Mouse (Mus musculus): ENCODE data around the gene Nudt2.
A peak's percentile ranks its signal among the peaks of the same experiment; 100 is the strongest.

Nudt2 gene

DNA sequence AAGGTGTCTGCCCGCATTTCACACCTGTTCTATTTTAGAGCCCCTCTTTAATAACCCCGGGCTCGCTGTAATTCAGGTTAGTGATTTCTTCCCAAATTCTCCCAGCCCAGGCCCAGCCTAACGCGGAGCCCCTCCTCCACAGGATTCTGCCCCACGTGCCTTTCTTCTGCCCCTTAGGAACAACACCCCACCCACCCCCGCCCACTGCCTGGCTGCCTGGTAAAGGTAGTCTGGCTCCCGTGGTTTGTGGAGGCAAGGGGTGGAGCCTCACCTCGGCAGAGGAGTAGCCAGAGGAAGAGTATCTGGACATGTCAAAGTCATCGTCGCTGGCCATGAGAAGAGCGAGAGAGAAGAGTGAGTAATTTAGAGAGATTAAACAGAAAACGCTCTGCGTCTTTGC, 55.7 kb downstream of the Nudt2 start:
- DNase-seq (ENCODE audit: low spot score in 2 of 2), result no peak

DNA sequence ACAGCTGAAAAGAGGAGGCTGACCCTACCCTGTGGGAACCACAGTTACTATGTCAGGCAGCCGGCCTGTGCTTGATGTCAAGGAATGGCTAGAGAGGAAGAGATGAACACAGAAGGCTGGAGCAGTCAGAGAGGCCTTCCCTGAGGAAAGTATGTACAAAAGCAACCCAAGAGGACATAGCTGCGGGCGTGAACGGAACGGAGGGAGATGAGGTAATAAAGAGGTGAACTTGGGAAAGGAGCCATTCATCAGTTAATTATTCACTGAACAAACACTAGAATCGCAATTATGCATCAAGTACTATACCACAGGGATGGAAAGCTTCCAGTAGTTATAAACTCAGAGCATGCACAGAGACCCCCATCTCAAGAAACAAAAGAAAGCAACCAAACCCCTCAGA, 57.2 kb downstream of the Nudt2 start:
- DNase-seq (ENCODE audit: low spot score in 2 of 2), result no peak

DNA sequence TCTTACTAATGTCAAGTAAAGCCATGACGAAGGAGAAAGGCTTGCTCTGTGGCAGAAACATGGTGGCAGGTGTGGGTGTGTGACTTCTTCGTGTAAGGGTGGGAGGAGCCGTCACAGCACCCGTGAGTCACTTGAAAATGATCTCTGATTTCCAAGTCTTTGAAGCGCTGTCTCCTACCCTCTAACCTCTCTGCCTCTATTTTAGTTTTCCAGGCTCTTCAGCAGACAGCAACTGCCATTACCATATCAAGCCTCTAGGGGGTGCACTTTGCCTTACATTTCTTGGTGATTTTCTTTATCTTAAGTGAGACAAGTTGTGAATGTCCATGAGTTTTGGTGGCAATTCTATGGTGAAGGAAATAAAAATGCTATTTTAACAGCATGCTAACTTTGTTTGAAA, 57.8 kb downstream of the Nudt2 start:
- peak in 1 of 2 experiments; percentile 47 for DNase-seq (ENCODE audit: low spot score in 2 of 2)

DNA sequence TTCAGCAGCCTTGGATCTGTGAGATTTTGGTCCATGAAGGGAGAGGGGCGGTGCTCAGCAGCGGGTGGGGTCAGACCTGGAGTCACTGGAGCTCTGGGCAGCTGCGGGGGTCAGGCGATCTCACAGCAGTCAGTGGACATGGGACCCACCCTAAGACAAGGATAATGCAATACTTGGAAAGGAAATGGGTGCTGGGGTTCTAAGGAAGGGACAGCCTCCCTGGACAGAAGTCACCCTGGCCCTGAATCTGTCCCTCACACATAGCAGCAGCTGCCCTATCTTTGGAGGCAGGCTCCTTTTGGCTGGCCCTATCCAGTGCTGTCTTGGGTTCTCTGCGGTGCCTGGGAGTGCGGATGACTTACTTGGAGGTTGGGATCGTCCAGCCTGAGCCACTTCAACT, 58.9 kb downstream of the Nudt2 start:
- DNase-seq (ENCODE audit: low spot score in 2 of 2), result no peak

DNA sequence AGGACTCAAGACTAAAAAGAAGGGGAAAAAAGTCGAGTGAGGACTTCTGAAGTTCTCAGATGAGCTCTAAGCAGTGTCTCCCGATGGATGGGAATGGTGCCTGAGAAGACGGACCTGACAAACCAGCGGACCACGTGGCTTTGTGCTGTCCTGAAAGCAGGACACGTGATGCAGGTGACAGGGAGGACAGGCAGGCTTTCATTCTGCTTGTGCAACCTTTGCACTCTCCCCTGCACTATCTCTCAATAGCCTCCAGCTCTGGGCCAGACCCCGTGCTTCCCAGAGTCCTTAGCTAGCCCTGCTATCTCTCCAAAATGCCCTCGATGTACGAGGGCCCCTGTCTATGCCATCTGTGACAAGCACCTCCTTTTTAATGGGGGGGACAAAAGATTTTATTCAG, 59.9 kb downstream of the Nudt2 start:
- DNase-seq (ENCODE audit: low spot score in 2 of 2), result no peak

DNA sequence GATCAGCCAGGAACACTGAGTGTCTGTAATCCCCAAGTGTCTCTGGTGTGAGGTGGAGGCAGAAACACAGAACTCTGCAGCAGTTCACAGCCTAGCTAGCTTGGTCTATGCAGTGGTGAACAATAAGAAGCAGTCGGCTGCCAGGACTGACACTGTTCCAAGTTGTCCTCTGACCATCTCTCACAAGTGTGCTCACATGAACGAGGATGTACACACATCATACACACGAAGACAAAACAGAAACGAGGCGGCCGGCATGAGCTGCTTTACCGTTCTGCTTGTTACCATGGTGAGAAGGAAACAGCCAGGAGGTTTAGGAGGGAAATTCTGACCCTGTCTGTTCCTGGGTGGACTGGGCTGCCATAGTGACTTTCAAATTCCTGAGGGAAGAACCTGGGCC, 61.6 kb downstream of the Nudt2 start:
- DNase-seq (ENCODE audit: low spot score in 2 of 2), result no peak

DNA sequence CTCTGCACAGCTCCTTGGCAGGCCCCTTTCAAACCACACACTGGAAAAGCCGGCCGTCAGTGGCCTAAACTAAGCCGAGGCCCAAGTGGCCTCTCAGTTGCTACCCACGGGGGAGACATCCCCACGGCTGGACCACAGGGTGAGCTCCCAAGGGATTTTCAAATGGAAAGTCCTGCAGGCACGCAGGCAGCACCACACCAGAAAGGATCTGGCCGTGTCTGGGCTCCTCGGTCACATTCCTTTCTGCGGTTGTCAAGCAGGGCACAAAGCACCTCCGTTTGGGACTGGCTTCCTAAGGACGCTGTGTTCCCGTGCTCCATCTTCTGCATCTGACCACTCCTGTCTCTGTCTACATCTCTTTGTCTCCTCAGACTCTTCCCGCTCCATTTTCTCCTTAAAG, 62.1 kb downstream of the Nudt2 start:
- DNase-seq (ENCODE audit: low spot score in 2 of 2), result no peak

DNA sequence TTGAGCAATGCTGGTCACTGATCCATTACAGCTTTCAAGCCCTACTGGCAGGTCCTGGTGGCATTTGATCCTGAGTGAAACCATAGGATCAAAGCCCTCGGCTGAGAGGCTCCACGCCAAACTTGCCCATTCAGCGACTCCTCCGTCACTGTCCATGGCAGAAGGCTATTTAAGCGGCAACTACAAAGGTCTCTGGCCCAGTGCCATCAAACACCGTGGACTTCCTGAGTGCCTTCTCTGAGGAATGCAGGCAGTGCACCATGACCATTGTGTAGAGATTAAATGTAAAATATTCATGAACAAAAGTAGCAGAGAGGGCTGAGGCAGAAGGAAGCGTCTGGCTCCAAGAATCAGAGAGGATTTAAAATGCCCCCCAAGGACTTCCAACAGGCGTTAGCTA, 63.0 kb downstream of the Nudt2 start:
- DNase-seq (ENCODE audit: low spot score in 2 of 2), result peak in 1 of 2 experiments; percentile 35
